Mouse (Mus musculus): ENCODE results near the gene Il17rb. TPM values are rescaled to one million over a fixed set of nuclear protein-coding genes. Genes with fewer than 3 reads are reported as not detected.

The Il17rb gene
- total RNA-seq, 2 experiments from 2014 or later = 0.35 to 0.41 TPM

DNA sequence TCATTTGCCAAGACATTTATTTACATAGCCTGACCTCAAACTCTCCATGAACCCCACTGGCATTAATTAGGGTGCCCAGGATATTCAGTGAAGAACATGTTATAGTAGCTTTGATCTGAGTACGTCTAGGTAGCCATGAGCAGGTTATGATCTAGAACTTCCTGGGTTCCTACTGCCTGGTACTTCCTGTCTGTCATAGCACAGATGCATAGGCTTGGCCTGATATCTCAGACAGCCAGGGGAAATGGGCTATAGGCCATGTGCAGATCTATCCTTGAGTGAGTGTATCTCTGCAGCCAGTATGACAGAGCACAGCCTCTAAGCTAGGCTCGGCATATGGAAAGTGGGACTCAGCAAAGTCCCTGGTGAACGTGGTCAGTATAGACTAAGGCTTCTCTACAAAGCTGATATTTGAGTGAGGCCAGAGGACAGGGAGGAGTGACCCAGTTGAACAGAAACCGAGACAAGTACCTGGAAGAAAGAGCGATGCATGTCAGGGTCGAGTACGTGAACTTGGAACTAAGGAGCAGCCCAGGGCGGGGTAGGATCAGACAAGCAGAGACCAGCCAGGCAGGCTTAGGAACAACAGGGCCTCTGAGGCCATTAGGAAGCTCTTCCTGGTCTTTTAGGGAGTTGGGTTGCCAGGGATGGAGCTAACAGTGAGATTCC is 9.2 kb upstream of the Il17rb start:
- no peak for DNase-seq
- intact Hi-C loops (cut with DNase I) = no loop called here

DNA sequence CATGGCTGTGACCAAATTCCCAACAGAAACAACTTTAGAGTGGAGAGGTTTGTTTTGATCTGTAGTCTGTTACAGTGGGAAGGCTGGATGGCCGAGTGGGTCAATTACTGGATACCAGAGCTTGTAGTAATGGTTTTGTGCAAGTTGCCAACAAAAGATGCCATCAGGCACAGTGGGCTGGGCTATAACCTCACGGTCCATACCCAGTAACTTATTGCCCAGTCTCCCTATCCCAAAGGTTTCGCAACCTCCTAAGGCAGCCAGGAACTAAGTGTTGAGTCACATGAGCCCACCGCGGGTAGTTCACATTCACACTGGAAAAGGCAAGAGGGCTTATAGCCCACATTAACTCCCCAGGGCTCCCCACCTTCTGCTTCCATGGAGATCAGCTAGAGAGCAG is 8.0 kb upstream of the Il17rb start:
- DNase-seq = no peak
- intact Hi-C loops (cut with DNase I) = no loop called here

GRCm38 (mm10) chr14:30015008-30015407 is 6.3 kb upstream of the Il17rb start:
- intact Hi-C loops (cut with DNase I) = no loop called here
- DNase-seq = no peak

DNA sequence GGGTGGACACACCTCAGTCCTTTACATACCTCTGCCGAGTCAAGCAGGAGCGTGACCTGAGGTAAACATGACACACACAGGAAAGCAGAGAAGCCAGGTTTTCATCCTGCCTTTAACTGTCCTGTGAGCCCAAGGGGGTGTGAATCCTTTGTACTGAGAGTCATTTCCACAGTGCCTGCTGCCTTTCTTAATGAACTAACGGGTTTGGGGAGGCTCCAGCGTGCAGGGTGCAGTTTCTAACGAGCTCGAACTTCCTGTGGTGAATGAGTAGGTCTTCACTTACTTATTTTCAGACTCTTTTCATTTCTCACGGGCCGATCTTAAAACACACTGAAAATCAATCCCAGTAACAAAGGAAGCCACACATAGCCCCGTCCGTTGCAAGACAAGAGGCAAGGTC is 5.8 kb upstream of the Il17rb start:
- no peak for DNase-seq
- intact Hi-C loops (cut with DNase I) = no loop called here

DNA sequence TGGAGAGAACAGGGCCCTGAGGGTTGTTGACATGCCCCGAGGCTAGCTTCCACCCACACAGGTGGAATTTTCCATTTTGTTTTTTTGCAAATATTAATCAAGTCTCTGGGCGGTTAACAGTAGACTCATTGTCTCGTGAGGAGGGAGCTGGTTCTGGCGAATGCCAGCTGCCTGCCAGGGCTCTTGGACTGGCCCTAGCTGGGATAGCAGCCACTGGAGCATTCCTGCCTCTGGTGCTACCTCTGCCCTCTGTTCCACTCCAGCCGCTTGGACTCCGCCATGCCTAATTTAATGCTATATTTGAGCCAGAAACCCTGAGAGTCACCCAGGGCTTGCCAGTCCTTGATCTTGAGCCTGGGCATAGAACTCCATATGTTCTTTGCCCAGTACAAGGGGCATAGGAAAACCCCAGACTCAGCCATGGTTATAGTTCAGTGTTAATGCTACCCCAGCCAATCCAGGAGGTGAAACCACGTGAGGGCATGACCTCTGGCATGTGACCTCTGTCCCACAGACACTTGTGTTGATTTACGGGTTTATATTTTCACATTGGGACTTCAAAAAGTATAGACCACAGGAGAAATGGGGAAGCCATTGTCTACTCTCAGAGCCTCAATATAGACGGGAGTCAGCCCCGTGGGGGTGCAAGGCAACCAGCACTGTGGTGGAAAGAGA is 3.3 kb upstream of the Il17rb start:
- no peak for DNase-seq
- intact Hi-C loops (cut with DNase I) = no loop called here

DNA sequence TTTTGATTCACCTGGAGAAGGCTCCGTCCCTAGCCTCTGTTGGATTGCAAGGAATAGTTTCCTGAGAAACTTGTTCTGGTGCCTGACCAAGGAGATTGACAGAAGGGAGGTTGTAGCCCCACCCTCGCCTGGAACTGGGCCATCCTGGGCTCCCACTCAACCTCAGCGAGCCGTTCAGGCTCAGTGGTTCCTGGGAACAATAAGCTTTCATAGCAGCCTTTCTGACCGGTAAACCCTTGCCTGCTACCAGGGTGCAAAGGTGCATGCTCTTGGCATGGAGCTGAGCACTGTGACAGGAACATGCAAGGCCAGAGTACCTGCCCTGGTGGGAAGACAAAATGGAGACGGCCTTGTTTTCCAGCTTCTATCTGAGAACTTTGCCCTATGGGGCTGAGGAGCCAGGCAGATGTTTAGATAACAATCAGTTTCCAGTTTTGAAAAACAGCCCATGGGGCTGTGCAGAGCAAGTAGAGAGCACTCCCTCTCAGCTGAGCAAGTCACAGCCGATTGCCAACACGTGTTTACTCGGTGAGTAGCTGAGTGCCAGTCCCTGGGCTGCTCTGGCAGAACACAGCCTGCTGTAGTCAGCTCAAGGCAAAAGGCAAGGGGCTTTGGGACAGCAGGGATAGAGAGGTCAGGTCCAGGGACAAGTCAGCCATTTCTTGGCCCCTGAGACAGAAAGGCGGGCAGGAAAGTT is 1.3 kb upstream of the Il17rb start:
- peak; percentile 77 to 79 for DNase-seq
- intact Hi-C loops (cut with DNase I) = no loop called here

- intact Hi-C loops (cut with DNase I) = no loop called here
- DNase-seq = no peak
Measured at GRCm38 (mm10) chr14:29999475-29999811, 9.3 kb downstream of the Il17rb start.

- no peak for DNase-seq
- intact Hi-C loops (cut with DNase I) = no loop called here
Measured at GRCm38 (mm10) chr14:29998747-29999474, 9.8 kb downstream of the Il17rb start.

GRCm38 (mm10) chr14:29997345-29997744 is 11.4 kb downstream of the Il17rb start:
- no peak for DNase-seq
- intact Hi-C loops (cut with DNase I) = no loop called here

GRCm38 (mm10) chr14:29996000-29996751 is 12.5 kb downstream of the Il17rb start:
- intact Hi-C loops (cut with DNase I) = no loop called here
- no peak for DNase-seq

DNA sequence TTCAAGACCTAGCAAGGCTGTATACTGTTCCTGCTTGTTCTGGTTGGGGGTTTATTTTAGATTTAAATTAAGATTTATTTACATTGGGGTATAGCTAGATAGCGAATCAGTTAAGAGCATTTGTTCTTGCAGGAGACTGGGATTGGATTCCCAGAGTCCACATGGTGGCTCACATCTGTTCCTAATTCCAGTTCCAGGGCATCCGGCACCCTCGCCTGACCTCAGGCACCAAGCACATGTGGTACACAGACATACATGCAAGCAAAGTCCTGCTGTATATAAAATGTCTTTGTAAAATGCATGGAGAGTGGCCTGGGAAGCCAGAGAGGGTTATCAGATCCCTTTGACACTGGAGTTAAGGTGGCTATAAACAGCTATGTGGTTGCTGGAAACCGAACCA is 13.7 kb downstream of the Il17rb start:
- intact Hi-C loops (cut with DNase I) = no loop called here
- no peak for DNase-seq

- intact Hi-C loops (cut with DNase I) = no loop called here
Measured at GRCm38 (mm10) chr14:29988337-29988736, 20.4 kb downstream of the Il17rb start.

GRCm38 (mm10) chr14:29987739-29988138 is 21.0 kb downstream of the Il17rb start:
- intact Hi-C loops (cut with DNase I) = no loop called here
- DNase-seq = no peak

More at GRCm38 (mm10) chr14:29988337-29988736, 20.4 kb downstream of the Il17rb start:
- DNase-seq = no peak

DNA sequence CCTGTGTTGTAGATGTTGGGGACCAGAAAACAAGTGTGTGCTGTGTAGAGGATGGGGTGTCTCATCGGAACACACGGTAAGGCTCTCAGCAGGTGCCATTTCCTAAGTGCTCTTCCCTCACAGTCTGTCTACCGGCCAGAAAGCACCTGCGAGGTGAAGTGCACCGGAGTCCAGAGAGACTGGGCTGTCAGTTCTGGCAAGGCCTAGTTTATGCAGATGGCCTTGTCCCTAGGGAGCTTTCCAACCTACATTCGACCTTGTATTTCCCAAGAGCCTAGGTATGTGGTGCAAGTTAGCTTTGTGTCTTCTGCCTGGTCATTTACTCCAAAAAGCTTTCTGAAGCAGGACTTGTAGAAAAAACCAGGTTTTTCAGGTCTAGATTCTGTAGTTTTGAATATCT is 21.4 kb downstream of the Il17rb start:
- intact Hi-C loops (cut with DNase I) = no loop called here
- no peak for DNase-seq

DNA sequence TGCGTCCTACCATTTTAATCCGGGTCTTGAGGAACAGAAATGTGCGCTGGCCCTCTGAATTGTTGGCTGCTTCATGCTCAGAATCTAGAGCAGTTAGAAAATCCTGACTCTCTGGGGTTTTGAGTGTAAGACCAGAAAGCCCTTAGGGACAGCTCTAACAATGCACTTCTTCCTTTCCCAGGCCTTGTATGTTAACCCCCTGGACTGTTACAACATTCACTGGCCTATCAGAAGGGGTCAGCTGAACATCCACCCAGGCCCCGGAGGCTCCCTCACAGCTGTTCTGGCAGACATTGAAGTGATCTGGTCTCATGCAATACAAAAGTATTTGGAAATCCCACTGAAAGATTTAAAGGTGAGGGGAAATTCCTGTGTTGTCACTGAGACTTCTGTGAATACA is 22.6 kb downstream of the Il17rb start:
- intact Hi-C loops (cut with DNase I) = no loop called here
- DNase-seq = no peak

DNA sequence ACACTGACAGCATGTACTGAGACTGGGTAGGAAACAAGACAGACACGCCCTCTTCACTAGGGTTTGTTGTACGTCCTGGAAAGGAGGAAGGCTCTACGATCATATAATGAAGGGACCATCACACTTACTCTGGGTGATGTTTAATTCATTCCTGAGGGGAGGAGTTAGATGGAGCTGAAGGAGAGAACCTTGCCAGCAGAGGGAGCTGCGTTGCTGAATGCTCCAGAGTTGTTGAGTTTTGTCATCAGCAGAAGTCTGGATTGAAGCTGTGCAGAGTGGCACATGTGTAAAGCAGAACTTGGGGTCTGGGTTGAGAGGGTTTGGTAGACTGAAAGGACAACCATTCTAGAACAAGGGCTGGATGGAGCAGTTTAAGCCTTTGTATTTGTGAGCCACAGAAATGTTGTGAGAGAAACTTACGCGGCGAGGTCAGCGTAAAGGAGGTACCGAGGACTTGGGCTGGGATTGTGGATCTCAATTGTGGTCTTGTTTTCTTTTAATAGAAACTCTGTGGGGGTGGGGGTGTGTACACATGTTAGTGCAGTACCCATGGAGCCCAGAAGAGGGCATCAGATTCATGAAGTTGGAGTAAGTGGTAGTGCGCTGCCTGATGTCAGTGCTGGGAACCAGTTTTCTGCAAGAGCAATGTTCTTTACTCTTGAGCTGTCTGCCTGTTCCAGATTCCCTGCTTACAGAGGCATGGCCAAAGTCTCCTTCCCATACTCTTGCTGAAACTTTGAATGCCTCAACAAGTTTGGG is 28.1 kb downstream of the Il17rb start:
- peak in 1 of 2 experiments; percentile 36 for DNase-seq
- intact Hi-C loops (cut with DNase I) = no loop called here

DNA sequence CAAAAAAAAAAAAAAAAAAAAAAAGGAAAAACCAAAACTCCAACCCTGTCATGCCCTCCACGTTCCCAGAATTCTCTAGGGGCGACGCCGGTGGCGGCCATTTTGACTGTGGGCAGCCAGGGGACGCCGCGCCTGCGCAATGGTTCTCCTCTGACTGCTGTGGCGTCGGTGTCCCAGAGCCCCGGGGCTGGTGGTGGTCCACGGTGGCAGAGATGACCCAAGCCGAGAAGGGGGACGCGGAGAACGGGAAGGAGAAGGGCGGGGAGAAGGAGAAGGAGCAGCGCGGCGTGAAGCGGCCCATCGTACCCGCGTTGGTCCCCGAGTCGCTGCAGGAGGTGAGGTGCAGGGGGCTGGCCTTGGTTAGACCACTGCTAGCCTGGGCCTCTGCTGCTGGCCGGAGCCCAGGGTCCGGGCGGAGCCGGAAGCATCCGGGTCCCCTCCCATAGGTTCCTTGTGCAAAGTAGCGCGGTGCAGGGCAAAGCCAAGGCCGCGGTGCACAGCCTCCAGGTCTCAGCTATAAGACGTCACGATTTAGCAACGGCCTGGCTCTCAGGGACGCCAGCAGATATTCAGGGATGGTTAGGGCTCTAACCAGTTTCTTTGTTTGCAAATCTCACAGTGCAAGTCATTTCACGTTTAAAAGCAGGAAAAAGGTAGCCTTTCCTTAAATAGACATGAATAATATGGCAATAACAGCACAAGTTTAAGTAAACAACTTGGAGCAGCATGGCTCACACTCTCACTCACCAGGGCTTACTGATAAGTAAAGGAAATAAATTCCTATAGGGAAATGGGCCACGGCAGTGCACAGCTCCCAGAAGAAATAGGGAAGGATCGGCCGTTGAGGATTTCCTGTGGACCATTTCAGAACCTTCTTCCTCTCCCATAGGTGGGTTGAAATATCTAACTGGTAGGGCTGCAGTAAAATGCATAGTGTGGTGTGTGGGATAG is 30.2 kb downstream of the Il17rb start, which contains the start of gene Actr8:
Actr8 (plus strand) TSS at position 84 of the 951 bp plus-strand sequence.
- intact Hi-C loops (cut with DNase I) = no loop called here
- peak; percentile 96 to 97 for DNase-seq

GRCm38 (mm10) chr14:29976927-29977326 is 31.8 kb downstream of the Il17rb start:
- intact Hi-C loops (cut with DNase I) = no loop called here
- DNase-seq = no peak

DNA sequence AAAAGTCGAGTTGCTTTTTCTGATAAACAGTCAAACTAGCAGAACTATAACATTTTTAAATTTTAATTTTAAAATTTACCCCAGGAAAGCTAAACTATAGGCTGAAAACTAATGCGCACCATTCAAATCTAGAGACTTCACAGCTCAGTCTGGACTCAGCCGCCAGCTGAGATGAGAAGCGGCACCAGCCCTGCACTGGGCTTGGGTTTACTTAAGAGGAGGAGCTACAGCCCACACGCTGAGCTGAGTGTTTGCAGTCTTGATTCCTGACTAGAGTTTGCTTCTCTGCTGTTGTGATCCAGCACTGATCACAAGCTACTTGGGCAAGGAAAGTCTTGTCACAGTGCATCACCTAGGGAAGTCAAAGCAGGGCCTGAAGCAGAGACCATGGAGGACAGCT is 36.7 kb downstream of the Il17rb start:
- intact Hi-C loops (cut with DNase I) = no loop called here
- no peak for DNase-seq

All from heart, postnatal 10 days (tissue).